Mouse (Mus musculus) kidney, adult 9 months (tissue): ENCODE data around the gene Gm45140.
A peak's percentile ranks its signal among the peaks of the same experiment; 100 is the strongest.

Experiments
- DNase-seq: peaks from one replicate; pipeline ENCODE4 v3.0.0; 2022

Gm45140 gene

GRCm38 (mm10) chr6:87835695-87836094, at the start of gene Gm45140:
Gene Gm45140, minus strand, starts transcription at chr6:87835795.
- no peak for DNase-seq

GRCm38 (mm10) chr6:87882816-87883215, 47.2 kb upstream of the Gm45140 start:
- DNase-seq, result no peak

- no peak for DNase-seq
Observed at GRCm38 (mm10) chr6:87882221-87882620, 46.6 kb upstream of the Gm45140 start.

- DNase-seq, result no peak
Observed at GRCm38 (mm10) chr6:87879628-87880027, 44.0 kb upstream of the Gm45140 start.

- no peak for DNase-seq
Observed at GRCm38 (mm10) chr6:87879010-87879409, 43.4 kb upstream of the Gm45140 start.

- peak; percentile 69 for DNase-seq
Observed at GRCm38 (mm10) chr6:87876068-87876643, 40.6 kb upstream of the Gm45140 start.

- DNase-seq, result peak; percentile 42
Observed at GRCm38 (mm10) chr6:87875562-87875961, 40.0 kb upstream of the Gm45140 start.

- no peak for DNase-seq
Observed at GRCm38 (mm10) chr6:87875083-87875482, 39.5 kb upstream of the Gm45140 start.

- no peak for DNase-seq
Observed at GRCm38 (mm10) chr6:87873963-87874362, 38.4 kb upstream of the Gm45140 start.

- DNase-seq, result peak; percentile 58
Observed at GRCm38 (mm10) chr6:87873104-87873503, 37.5 kb upstream of the Gm45140 start.

- DNase-seq, result no peak
Observed at GRCm38 (mm10) chr6:87871240-87871639, 35.6 kb upstream of the Gm45140 start.

- no peak for DNase-seq
Observed at GRCm38 (mm10) chr6:87870440-87870839, 34.8 kb upstream of the Gm45140 start.

GRCm38 (mm10) chr6:87868871-87869506, 33.4 kb upstream of the Gm45140 start:
- DNase-seq, result peak; percentile 46

GRCm38 (mm10) chr6:87867256-87867655, 31.7 kb upstream of the Gm45140 start:
- DNase-seq, result no peak

GRCm38 (mm10) chr6:87866211-87866610, 30.6 kb upstream of the Gm45140 start:
- DNase-seq, result no peak

GRCm38 (mm10) chr6:87857071-87857470, 21.5 kb upstream of the Gm45140 start:
- DNase-seq, result no peak

GRCm38 (mm10) chr6:87853446-87853845, 17.9 kb upstream of the Gm45140 start:
- peak; percentile 34 for DNase-seq

GRCm38 (mm10) chr6:87851871-87852270, 16.3 kb upstream of the Gm45140 start:
- DNase-seq, result no peak

GRCm38 (mm10) chr6:87850900-87851614, 15.5 kb upstream of the Gm45140 start, which contains the start of gene Cnbp:
Gene Cnbp, minus strand, starts transcription at chr6:87851106.
- peak; percentile 96 for DNase-seq

GRCm38 (mm10) chr6:87850155-87850899, 14.7 kb upstream of the Gm45140 start:
- peak; percentile 58 for DNase-seq

- no peak for DNase-seq
Observed at GRCm38 (mm10) chr6:87849780-87850154, 14.2 kb upstream of the Gm45140 start.

GRCm38 (mm10) chr6:87846813-87847212, 11.2 kb upstream of the Gm45140 start:
- DNase-seq, result no peak

- no peak for DNase-seq
Observed at GRCm38 (mm10) chr6:87845031-87845695, 9.6 kb upstream of the Gm45140 start.
